18 mouse cellular contexts compared by ENCODE assay signal in the genomic region with DNA sequence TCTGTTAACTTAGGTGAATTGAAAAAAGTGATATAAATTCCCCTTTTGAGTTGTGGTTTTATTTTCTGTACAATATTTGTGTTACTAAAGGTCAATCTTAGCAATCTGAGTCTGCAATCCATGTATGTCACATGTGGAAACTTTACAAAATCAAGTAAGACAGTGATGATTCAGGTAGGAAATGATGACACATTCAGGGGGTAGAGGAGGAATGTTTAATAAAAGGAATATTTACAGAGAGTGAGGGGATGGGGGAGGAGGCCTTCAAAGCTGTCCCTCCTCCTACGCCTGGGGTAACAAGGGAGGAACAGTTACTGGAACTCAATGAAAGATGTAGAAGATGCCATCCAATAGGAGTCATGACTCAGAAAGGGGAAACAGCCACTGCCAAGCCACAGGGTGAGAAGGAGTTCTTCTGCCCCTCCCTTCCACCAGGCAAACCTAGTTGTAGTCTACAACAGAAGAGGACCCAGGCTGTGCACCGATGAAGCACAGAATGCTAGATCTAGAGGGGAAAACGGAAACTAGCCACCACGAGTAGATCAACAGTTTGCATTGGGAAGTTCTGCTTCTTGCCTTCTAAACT. TPM values are rescaled to one million over a fixed set of nuclear protein-coding genes. Genes with fewer than 3 reads are reported as not detected.
DNase-seq lines count a peak whose midpoint lies in the region; ATAC-seq lines count a peak whose summit lies in the region.
"Had no signal": no experiment of that assay in that cellular context is flagged by ENCODE, and none has a peak within 500 bp of the region (broad histone marks: within the 10 kb centered on the region; RNA-seq: fewer than 3 reads in every experiment).

No protein-coding gene starts in this region.

- H3K4me3 ChIP-seq in midbrain, embryonic 10.5 days, result no peak overlapping the region
- no peak overlapping the region for H3K4me3 ChIP-seq in midbrain, embryonic 11.5 days (ENCODE audit: low read depth, low read length)
- no peak overlapping the region for H3K4me3 ChIP-seq in hindbrain, embryonic 10.5 days
- no peak overlapping the region for H3K4me3 ChIP-seq in hindbrain, embryonic 13.5 days
- H3K4me3 ChIP-seq: forebrain, embryonic 10.5 days; heart, embryonic 10.5 days; stomach, embryonic 15.5 days had no signal

- no peaks in the 10 kb centered on the region for H3K9me3 ChIP-seq in midbrain, embryonic 10.5 days (replicated peaks)
- no peaks in the 10 kb centered on the region for H3K9me3 ChIP-seq in midbrain, embryonic 11.5 days (ENCODE audit: control insufficient read depth, low read length)
- no peaks in the 10 kb centered on the region for H3K9me3 ChIP-seq in hindbrain, embryonic 10.5 days
- H3K9me3 ChIP-seq in hindbrain, embryonic 13.5 days, result no peaks in the 10 kb centered on the region
- H3K9me3 ChIP-seq: forebrain, embryonic 10.5 days; heart, embryonic 10.5 days; stomach, embryonic 15.5 days had no signal

- H3K36me3 ChIP-seq in midbrain, embryonic 10.5 days, result no peaks in the 10 kb centered on the region
- no peaks in the 10 kb centered on the region for H3K36me3 ChIP-seq in midbrain, embryonic 11.5 days (ENCODE audit: control insufficient read depth, insufficient read depth, low read length)
- no peaks in the 10 kb centered on the region for H3K36me3 ChIP-seq in hindbrain, embryonic 10.5 days
- H3K36me3 ChIP-seq in hindbrain, embryonic 13.5 days, result no peaks in the 10 kb centered on the region
- H3K36me3 ChIP-seq: forebrain, embryonic 10.5 days; heart, embryonic 10.5 days; stomach, embryonic 15.5 days had no signal

- peak; percentile 5 for DNase-seq in midbrain, embryonic 10.5 days (ENCODE audit: low spot score)
- DNase-seq in midbrain, embryonic 11.5 days (ENCODE audit: low spot score, missing footprints), result no peak
- DNase-seq in induced T-regulatory cell, adult 2 months (ENCODE audit: low read depth), result peak; percentile 54
- DNase-seq in hindbrain, embryonic 10.5 days (ENCODE audit: low spot score), result no peak
- no peak for DNase-seq in frontal cortex, postnatal 25 days (ENCODE audit: low spot score in 2 of 2)
- DNase-seq: cerebellum, postnatal 14 days; gastrocnemius, postnatal 14 days; heart, postnatal 14 days; kidney, adult 9 months; kidney, postnatal 36 days; left cerebral cortex, postnatal 4 days; lung, adult 2 months; spleen, adult 18-20 months had no signal

- H3K4me2 ChIP-seq in midbrain, embryonic 11.5 days, result no peak overlapping the region
- no peak overlapping the region for H3K4me2 ChIP-seq in hindbrain, embryonic 13.5 days
- H3K4me2 ChIP-seq: stomach, embryonic 15.5 days had no signal

- H3K4me1 ChIP-seq in midbrain, embryonic 10.5 days, result no peaks in the 10 kb centered on the region
- no peaks in the 10 kb centered on the region for H3K4me1 ChIP-seq in midbrain, embryonic 11.5 days (ENCODE audit: control insufficient read depth, insufficient read depth, low read length)
- H3K4me1 ChIP-seq in hindbrain, embryonic 10.5 days (replicated peaks), result no peaks in the 10 kb centered on the region
- H3K4me1 ChIP-seq in hindbrain, embryonic 13.5 days (replicated peaks), result no peaks in the 10 kb centered on the region
- H3K4me1 ChIP-seq: forebrain, embryonic 10.5 days; heart, embryonic 10.5 days; stomach, embryonic 15.5 days had no signal

- no peak overlapping the region for H3K27ac ChIP-seq in midbrain, embryonic 10.5 days (replicated peaks)
- no peak overlapping the region for H3K27ac ChIP-seq in midbrain, embryonic 11.5 days (ENCODE audit: low read depth, low read length)
- no peak overlapping the region for H3K27ac ChIP-seq in hindbrain, embryonic 10.5 days
- no peak overlapping the region for H3K27ac ChIP-seq in hindbrain, embryonic 13.5 days
- H3K27ac ChIP-seq: forebrain, embryonic 10.5 days; heart, embryonic 10.5 days; stomach, embryonic 15.5 days had no signal

- no peak for ATAC-seq in midbrain, embryonic 11.5 days (ENCODE audit: low FRiP score)
- ATAC-seq in activated CD4-positive, CD25-positive, alpha-beta regulatory T cell, adult 4 months, result peak; percentile 53
- no peak for ATAC-seq in hindbrain, embryonic 13.5 days (ENCODE audit: low FRiP score)

- H3K27me3 ChIP-seq in midbrain, embryonic 10.5 days (ENCODE audit: low read depth, poor library complexity, severe bottlenecking), result no peaks in the 10 kb centered on the region
- no peaks in the 10 kb centered on the region for H3K27me3 ChIP-seq in midbrain, embryonic 11.5 days (ENCODE audit: control insufficient read depth, insufficient read depth, low read length)
- no peaks in the 10 kb centered on the region for H3K27me3 ChIP-seq in hindbrain, embryonic 10.5 days (ENCODE audit: insufficient read depth, poor library complexity, severe bottlenecking)
- no peaks in the 10 kb centered on the region for H3K27me3 ChIP-seq in hindbrain, embryonic 13.5 days
- H3K27me3 ChIP-seq: stomach, embryonic 15.5 days had no signal

- 87% methylated on average over 4 of the region's 4 CpGs for WGBS in midbrain, embryonic 10.5 days
- WGBS in midbrain, embryonic 11.5 days, result 81% methylated on average over 4 of the region's 4 CpGs
- 90% methylated on average over 4 of the region's 4 CpGs for WGBS in hindbrain, embryonic 10.5 days
- 91% methylated on average over 4 of the region's 4 CpGs for WGBS in hindbrain, embryonic 13.5 days

- no peak overlapping the region for H3K9ac ChIP-seq in midbrain, embryonic 11.5 days (ENCODE audit: low read length)
- H3K9ac ChIP-seq in hindbrain, embryonic 13.5 days, result no peak overlapping the region
- H3K9ac ChIP-seq: stomach, embryonic 15.5 days had no signal

RNA-seq across cellular contexts. Expression of gene Ptger2, which starts 17.8 kb away (rescaled TPM):
- not detected in 2 replicates for polyA plus RNA-seq in midbrain, embryonic 10.5 days (2016; fragmentation: Nextera tagmentation; extraction: Ambion mirVana)
- polyA plus RNA-seq in midbrain, embryonic 11.5 days (2014; fragmentation: Nextera tagmentation; extraction: Ambion mirVana), result 0.12 TPM in 1 of 2 replicates, not detected in the other
- polyA plus RNA-seq in activated CD4-positive, CD25-positive, alpha-beta regulatory T cell, adult 4 months (2017; shearing (Covaris generic)), result 10 to 100 TPM; 36.1 to 41.2 TPM
- 0.04 and 0.14 TPM in 2 replicates for polyA plus RNA-seq in hindbrain, embryonic 10.5 days (2016; fragmentation: Nextera tagmentation; extraction: Ambion mirVana)
- 0.71 and 0.74 TPM in 2 replicates for polyA plus RNA-seq in hindbrain, embryonic 13.5 days (2015; fragmentation: Nextera tagmentation; extraction: Ambion mirVana)
- polyA plus RNA-seq: forebrain, embryonic 10.5 days; heart, embryonic 10.5 days had no signal

Comparison
In these comparisons a context has a peak if more than half of its experiments do, and no peak if none do; other contexts are left out.
1. DNase-seq: peak in midbrain, embryonic 10.5 days (single experiment) and induced T-regulatory cell, adult 2 months (single experiment); none in midbrain, embryonic 11.5 days (single experiment), hindbrain, embryonic 10.5 days (single experiment) and frontal cortex, postnatal 25 days (0 of 2).
2. RNA of gene Ptger2, which starts 17.8 kb away (polyA plus RNA-seq): 36.1 to 41.2 TPM in activated CD4-positive, CD25-positive, alpha-beta regulatory T cell, adult 4 months; 0.71 to 0.74 TPM in hindbrain, embryonic 13.5 days, 0.04 to 0.14 TPM in hindbrain, embryonic 10.5 days, not detected in midbrain, embryonic 10.5 days and 0.12 TPM in midbrain, embryonic 11.5 days; every median in the first group is over 10 times any median in the second.